Mouse (Mus musculus) embryonic fibroblast, embryonic 13.5 days (primary cell): ENCODE measurements at regions not wholly inside any gene's neighbourhood (a gene's known extent, or its start where the extent isn't known, plus 50 kb on each side); places are given as distances from the start of the nearest gene placed in this dataset.

Experiments used
- CTCF ChIP-seq: IDR thresholded peaks from 2 replicates; pipeline ENCODE4 v1.5.1; 2011; ENCODE audit warnings: mild to moderate bottlenecking, control low read depth, low read length, moderate library complexity, borderline replicate concordance; ENCODE audit not compliant: insufficient read depth
- POLR2A ChIP-seq: IDR thresholded peaks from 2 replicates; pipeline ENCODE4 v1.6.1; 2011; ENCODE audit warnings: low read depth, mild to moderate bottlenecking, control low read depth, low read length, moderate library complexity

DNA sequence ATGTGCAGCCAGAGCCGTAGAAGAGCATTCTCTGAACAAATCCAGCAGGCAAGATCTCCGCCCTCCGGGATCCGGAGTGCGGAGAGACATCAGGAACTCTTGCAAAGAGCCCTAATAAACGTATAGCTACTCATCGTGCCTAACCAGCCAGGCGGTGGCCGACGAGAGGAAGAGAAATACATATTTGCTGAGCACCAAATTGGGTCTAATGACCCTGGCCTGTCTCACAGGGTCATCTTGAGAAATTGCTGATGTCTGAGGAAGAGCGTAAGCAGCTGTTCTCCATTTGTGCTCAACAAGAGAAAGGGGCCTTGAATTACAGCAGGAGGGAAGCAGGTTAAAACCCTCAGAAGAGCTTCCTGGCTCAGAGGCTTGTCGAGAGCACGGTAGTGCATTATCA lies 92.8 kb upstream of the Zfp703 start:
- TF ChIP-seq CTCF = no peak
- no peak for TF ChIP-seq POLR2A
